Mouse (Mus musculus) right cerebral cortex, adult 2 months (tissue): ENCODE results near the gene Apol6.
"Not testable (repeated sequence)": the region's sequence is repeated elsewhere in the genome, so short reads cannot be mapped to it uniquely, and the experiment has no call there.

Experiments
- DNase-seq, 2 experiments: peaks; one replicate each; pipeline ENCODE4 v3.0.0; 2021 to 2022; ENCODE audit warnings: low spot score in 2 of 2

The Apol6 gene

GRCm38 (mm10) chr15:77031271-77031670, 13.3 kb upstream of the Apol6 start:
- no peak for DNase-seq

GRCm38 (mm10) chr15:77034526-77034925, 10.0 kb upstream of the Apol6 start:
- DNase-seq, result no peak

- no peak for DNase-seq
These were observed 8.9 kb upstream of the Apol6 start for GRCm38 (mm10) chr15:77035643-77036042.

- no peak for DNase-seq
These were observed 8.1 kb upstream of the Apol6 start for GRCm38 (mm10) chr15:77036320-77036988.

GRCm38 (mm10) chr15:77036989-77037277, 7.6 kb upstream of the Apol6 start:
- DNase-seq, result no peak

- DNase-seq, result peak in 1 of 2 experiments; percentile 23
These were observed 7.0 kb upstream of the Apol6 start for GRCm38 (mm10) chr15:77037278-77038161.

- no peak for DNase-seq
These were observed 5.3 kb upstream of the Apol6 start for GRCm38 (mm10) chr15:77039211-77039700.

GRCm38 (mm10) chr15:77040784-77041183, 3.7 kb upstream of the Apol6 start:
- DNase-seq, result no peak

GRCm38 (mm10) chr15:77045609-77046008, 1.1 kb downstream of the Apol6 start:
- no peak for DNase-seq

GRCm38 (mm10) chr15:77050570-77050969, 6.0 kb downstream of the Apol6 start, which contains the start of gene Mb:
Mb (minus strand) TSS chr15:77050670.
- DNase-seq, result no peak

- no peak for DNase-seq
These were observed 7.6 kb downstream of the Apol6 start for GRCm38 (mm10) chr15:77052176-77052575.

GRCm38 (mm10) chr15:77053021-77053420, 8.5 kb downstream of the Apol6 start:
- no peak for DNase-seq

- no peak for DNase-seq
These were observed 10.2 kb downstream of the Apol6 start for GRCm38 (mm10) chr15:77054611-77055175.

- DNase-seq, result no peak
These were observed 11.7 kb downstream of the Apol6 start for GRCm38 (mm10) chr15:77056001-77056790.

- no peak for DNase-seq
These were observed 12.2 kb downstream of the Apol6 start for GRCm38 (mm10) chr15:77056791-77057051.

- DNase-seq, result no peak
These were observed 14.0 kb downstream of the Apol6 start for GRCm38 (mm10) chr15:77058566-77058965.

- not testable (repeated sequence) for DNase-seq
These were observed 14.9 kb downstream of the Apol6 start for GRCm38 (mm10) chr15:77059416-77059815.

GRCm38 (mm10) chr15:77062746-77063145, 18.2 kb downstream of the Apol6 start:
- no peak for DNase-seq

GRCm38 (mm10) chr15:77065259-77065852, 20.8 kb downstream of the Apol6 start:
- no peak for DNase-seq

GRCm38 (mm10) chr15:77066233-77066632, 21.7 kb downstream of the Apol6 start:
- no peak for DNase-seq

- peak in 1 of 2 experiments; percentile 56 for DNase-seq
These were observed 23.9 kb downstream of the Apol6 start for GRCm38 (mm10) chr15:77068439-77068861.

GRCm38 (mm10) chr15:77069019-77069418, 24.5 kb downstream of the Apol6 start:
- peak; percentile 62 to 76 for DNase-seq
